ENCODE assay signal across 15 mouse cellular contexts in genomic region chr1:140338417-140338816, GRCm38 (mm10).
"Had no signal": no experiment of that assay in that cellular context is flagged by ENCODE, and none has a peak within 500 bp of the region (broad histone marks: within the 10 kb centered on the region; RNA-seq: fewer than 3 reads in every experiment).

No protein-coding gene starts in this region.

- ATAC-seq: intestine, embryonic 15.5 days; liver, embryonic 12.5 days; midbrain, embryonic 15.5 days had no signal

- H3K27ac ChIP-seq: intestine, embryonic 15.5 days; liver, embryonic 12.5 days; macrophage; midbrain, embryonic 15.5 days; neural tube, embryonic 13.5 days had no signal

- DNase-seq: kidney, adult 18-20 months; kidney, postnatal 14 days; lung, embryonic 14.5 days; lung, postnatal 10 days; retina, postnatal 1 day; right cerebral cortex, postnatal 14 days; thymus, postnatal 4 days had no signal

- H3K4me1 ChIP-seq: intestine, embryonic 15.5 days; limb, embryonic 15.5 days; liver, embryonic 12.5 days; megakaryocyte, embryonic 14.5 days; midbrain, embryonic 15.5 days; neural tube, embryonic 13.5 days had no signal

- H3K4me2 ChIP-seq: intestine, embryonic 15.5 days; limb, embryonic 15.5 days; liver, embryonic 12.5 days; lung, embryonic 14.5 days; midbrain, embryonic 11.5 days; midbrain, embryonic 15.5 days; neural tube, embryonic 13.5 days had no signal

- H3K27me3 ChIP-seq: intestine, embryonic 15.5 days; limb, embryonic 15.5 days; liver, embryonic 12.5 days; megakaryocyte, embryonic 14.5 days; midbrain, embryonic 15.5 days; neural tube, embryonic 13.5 days had no signal

- H3K4me3 ChIP-seq: intestine, embryonic 15.5 days; limb, embryonic 15.5 days; liver, embryonic 12.5 days; megakaryocyte, embryonic 14.5 days; midbrain, embryonic 15.5 days; neural tube, embryonic 13.5 days had no signal

- H3K9ac ChIP-seq: intestine, embryonic 15.5 days; limb, embryonic 15.5 days; liver, embryonic 12.5 days; lung, embryonic 14.5 days; midbrain, embryonic 15.5 days; neural tube, embryonic 13.5 days had no signal

- H3K9me3 ChIP-seq: intestine, embryonic 15.5 days; limb, embryonic 15.5 days; liver, embryonic 12.5 days; midbrain, embryonic 15.5 days; neural tube, embryonic 13.5 days had no signal

- H3K36me3 ChIP-seq: intestine, embryonic 15.5 days; limb, embryonic 15.5 days; liver, embryonic 12.5 days; midbrain, embryonic 15.5 days; neural tube, embryonic 13.5 days had no signal
